Mouse (Mus musculus) ES-E14 (cell line): ENCODE measurements around the gene Grm1.

Source experiments
- CHD2 ChIP-seq: IDR thresholded peaks from 2 replicates; pipeline ENCODE4 v1.6.1; 2014; ENCODE audit warnings: mild to moderate bottlenecking, low read depth, low read length, inconsistent platforms
- ZC3H11A ChIP-seq: IDR thresholded peaks from 2 replicates; pipeline ENCODE4 v1.6.1; 2012; ENCODE audit warnings: low read depth, mild to moderate bottlenecking, inconsistent platforms, low read length, borderline replicate concordance

DNA sequence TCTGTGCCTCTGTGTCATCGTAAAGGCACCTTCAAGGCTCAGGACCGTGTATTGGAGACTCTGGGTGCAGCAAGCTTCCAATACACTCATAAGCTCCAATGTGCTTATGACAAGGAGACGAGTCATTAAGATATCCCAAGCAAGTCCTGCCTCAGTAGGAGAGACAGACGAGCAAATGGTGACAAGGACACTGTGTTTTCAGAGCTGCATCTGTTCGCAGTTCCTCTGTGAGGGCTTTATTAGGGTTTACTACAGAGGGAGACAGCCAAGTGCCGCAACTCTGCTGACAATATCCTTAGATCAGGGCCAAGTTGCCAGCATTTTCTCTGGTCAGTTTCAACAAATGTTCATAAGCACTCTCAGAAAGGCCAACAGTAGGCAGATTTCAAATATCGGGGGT is 32.8 kb downstream of the Grm1 start:
- TF ChIP-seq CHD2 = no peak
- TF ChIP-seq ZC3H11A = no peak
